Mouse (Mus musculus) adipocyte (in vitro differentiated cells): ENCODE data around the gene Chchd4.
"Not testable (repeated sequence)": the region's sequence is repeated elsewhere in the genome, so short reads cannot be mapped to it uniquely, and the experiment has no call there.

Source experiments
- DNase-seq: peaks from one replicate; pipeline ENCODE4 v3.0.0-alpha.2; 2016; ENCODE audit warnings: low spot score

Gene Chchd4

DNA sequence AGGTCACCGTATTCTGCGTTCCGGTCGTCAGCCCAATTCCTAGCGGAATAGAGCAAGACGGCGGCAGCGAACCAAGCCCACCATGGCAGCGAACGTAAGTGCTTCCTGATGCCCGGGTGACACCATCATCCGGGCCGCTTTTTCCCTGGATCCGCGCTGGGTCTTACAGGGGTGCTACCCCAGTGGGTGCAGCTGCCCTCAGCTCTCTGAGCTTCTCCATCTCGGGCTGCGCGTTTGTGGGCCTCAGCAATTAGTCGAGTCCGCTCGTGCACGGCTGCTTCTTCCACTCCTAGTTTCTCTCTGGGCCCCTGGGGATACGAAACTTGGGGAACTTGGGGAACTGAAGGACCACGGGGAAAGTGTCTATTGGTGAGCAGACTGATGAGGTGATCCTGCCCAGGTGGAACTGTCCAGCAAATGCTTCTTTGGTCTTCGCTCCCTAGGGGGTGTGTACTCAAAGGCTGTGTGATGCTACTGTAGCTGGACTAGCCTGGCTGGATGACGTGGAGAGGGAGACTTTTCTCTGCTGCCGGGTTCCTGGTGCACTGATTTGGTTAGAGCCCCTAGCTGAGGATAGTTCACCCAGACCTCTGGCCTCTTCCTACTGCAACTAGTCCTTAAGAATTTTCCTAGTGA is 577 bp upstream of the Chchd4 start:
- no peak for DNase-seq

DNA sequence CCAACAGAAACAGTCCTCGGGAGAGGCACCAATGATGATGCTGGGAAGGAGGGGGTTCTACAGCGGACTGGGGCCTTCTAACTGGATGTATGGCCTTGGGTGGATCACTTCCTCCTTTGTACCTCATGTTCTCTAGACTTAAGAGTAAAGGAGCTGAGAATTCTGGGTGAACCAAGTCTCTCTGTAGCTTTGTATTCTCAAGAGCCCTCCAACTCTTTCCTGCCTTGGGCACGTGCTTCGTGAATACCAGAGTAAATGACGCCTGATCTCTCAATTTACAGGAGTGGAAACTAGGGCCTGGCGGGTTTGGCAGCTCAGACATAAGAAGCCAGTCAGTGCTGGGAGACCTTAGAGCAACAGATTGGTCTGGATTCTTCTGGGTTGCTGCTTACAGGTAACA is 1.0 kb downstream of the Chchd4 start:
- no peak for DNase-seq

DNA sequence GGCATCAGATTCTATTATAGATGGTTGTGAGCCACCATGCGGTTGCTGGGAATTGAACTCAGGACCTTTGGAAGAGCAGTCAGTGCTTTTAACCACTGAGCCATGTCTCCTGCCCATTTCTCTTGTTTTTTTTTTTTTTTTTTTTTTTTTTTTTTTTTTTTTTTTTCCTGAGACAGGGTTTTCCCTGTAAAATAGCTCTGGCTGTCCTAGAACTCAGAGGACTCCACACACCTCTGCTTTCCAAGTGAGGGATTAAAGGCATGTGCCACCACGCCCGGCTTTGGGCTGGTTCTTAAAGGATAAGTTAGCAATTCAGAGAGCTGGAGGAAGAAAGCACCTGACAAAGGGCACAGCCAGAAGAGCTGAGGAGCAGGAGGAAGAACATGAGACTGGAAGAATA is 1.9 kb downstream of the Chchd4 start:
- not testable (repeated sequence) for DNase-seq

DNA sequence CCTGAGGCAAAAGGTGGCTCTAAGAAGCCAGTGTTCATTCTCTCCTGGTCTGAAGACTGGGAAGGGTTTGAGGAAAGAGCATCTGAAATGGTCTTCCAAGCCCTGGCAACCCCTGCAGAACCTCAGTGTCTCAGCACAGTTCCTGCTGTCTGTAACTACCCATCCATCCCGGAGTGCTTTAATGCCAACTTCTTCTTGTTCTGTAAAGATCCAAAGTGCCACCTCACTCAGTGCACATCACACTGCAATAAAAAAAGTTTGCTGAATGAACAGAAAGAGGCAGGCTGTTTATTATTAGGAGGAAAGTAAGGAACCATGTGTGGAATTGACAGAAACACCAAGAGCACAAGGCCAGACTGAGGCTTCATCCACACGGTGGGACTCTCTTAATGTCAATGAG is 2.6 kb downstream of the Chchd4 start:
- DNase-seq: no peak

DNA sequence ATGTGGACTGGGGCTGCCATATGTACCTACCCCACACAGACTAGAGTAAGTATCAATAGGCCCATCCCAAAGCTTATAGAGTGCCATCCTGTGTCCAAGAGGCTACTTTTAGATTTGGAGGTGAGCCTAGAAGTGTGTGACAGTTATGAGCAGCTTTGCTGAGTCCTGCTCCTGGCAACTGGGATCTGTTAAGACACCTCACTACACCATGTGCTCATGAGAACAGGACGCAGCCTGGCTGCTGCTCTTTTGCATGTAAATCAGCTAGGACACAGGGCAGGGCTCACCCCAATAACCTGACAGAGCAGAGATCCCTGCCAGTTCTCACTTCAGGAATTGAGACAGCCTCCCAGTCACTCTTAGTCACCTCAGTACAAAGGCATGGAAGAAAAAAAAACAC is 6.2 kb downstream of the Chchd4 start:
- DNase-seq: no peak

DNA sequence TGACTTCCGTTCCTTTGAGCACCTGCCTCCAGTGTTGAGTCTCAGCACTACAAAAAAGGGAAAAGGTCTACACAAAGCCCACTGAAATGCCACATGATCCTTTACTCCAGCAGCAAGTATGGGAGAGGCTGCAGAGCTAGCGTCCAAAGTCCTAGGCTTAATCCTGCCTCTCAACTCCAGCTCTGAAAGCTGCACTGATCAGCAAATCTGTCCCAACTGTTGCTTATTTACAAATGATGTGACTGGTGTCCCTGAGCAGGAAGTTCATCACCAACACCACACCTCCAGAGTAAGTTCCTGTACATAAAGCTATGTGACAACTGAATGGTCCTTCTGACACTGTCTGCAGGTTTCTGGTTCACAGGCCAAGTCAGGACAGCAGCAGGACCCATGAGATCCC is 7.6 kb downstream of the Chchd4 start:
- DNase-seq: no peak

DNA sequence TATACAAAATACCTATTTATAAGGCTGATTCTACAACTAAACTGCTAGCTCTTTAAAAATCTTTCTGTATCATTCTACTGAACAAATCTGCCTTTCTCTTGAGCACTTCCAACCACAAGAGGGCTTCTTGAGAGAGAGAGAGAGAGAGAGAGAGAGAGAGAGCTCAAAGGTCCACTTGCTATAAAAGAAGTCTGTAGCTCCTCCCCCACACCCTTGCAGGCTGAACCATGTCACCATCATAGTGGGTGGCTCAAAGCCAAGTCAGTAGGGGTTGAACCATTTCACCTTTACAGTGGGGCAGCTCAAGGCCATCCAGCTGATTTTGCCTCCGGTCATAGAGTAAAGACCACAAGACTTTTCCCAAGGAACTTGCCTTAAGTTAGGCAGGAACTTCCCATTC is 13.9 kb downstream of the Chchd4 start:
- peak; percentile 41 for DNase-seq

DNA sequence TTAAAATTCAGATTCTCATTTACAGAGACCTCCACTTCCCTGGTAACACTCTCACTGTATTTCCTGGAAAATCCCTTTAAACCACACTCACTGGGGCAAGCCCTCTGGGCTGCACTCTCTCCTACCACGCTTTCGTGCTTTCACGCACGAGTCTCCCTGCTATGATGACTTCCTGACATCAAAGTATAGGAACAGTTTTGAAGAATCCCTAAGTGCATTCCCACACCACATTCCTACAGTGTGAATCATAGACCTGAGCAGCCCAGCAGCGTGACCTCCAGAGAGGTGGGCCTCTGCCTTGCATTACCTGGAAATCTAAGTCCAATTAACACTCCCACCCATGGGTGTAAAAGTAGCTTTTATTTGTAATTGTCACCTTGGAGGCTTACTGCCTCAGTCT is 18.8 kb downstream of the Chchd4 start:
- no peak for DNase-seq

DNA sequence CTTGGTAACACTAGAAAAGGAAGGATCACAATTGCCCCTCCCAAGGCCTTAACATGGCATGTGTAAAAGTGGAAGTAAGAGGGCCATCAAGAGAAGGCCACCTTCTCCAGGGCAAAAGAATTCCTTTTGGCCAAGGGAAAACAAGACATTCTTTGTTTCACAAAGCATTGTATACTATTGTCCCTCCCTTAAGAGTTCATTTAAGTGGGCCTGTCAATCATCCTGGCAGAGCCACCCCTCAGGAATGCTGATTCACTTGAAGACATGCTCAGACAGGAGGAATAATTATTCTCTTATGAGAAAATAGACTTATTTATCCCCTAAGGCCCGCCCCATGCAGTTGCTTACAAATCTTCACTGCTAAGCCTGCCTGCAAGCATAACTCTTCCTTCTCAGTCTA is 21.3 kb downstream of the Chchd4 start:
- no peak for DNase-seq

DNA sequence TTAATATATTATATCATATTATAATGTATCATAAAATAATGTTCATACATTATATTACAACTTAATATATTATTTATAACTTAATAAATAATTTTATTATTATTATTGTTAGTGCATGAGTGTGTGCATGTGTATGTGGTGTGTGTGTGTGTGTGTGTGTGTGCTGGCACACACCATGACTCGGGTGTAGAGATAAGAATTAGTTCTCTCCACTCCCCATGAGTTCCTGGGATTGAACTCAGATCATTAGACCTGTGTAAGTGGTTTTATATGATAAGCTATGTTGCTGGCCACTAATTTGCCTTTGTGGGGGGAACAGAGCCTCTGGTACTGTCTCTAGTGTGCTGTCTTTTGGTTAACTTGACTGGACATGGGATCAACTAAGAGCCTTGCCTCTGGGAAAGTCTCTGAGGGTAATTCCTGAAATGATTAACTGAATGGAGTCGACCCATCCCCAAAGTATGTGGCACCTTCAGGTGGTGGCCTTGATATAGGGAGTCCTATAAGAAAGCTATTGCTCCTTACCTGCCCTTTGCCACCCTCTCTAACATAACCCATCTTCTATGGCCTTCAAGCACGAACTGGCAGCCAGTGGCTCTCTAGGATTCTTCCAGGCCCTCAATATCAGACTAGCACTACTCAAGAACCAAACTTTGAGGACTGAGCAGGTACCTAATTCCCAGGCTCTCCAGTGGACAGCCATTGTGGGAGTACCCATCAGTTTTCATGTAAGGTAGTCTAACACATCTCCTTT is 23.7 kb downstream of the Chchd4 start:
- no peak for DNase-seq

DNA sequence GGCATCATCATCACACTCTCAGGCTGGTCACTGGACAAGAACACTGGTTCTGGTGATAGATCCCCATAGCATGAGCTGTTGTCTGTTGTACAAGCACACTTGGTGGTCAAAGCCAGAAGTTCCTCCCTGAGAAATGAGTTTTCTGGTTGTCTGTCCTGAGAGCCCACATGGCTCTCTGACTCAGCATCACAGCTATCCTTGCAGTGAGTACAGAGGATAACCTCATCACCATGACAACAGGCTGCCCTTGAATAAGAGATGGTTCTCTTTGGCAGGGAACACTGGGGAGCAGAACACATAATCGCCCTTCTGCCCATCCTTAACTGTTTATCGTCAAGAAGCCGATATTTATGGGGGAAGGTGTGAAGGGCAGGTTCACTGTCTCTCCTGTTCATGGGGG is 28.0 kb downstream of the Chchd4 start:
- DNase-seq: no peak

DNA sequence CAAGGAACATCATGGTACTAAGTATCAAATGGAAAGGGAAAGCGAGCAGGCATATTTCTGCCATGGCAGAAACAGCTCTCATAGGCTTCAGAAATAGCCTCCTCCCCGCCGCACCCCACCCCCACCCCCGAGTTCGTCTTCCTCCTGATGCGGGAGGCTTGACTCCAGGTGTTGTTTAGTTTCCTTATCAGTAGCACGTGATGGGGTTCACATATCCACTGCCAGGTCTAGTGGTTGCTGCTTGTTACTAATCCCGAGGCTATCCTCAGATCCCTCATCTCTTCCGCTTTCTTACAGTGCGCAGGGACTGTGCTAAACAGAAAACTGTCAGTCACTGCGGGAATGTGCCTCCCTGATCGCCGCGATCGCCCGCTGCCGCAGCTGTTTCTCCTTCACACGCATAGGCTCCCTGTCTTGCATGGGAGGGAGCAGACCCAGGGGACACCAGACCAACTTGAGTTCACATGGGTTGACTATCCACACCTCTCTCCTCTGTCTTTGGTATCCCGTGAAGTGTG is 32.1 kb downstream of the Chchd4 start:
- no peak for DNase-seq

DNA sequence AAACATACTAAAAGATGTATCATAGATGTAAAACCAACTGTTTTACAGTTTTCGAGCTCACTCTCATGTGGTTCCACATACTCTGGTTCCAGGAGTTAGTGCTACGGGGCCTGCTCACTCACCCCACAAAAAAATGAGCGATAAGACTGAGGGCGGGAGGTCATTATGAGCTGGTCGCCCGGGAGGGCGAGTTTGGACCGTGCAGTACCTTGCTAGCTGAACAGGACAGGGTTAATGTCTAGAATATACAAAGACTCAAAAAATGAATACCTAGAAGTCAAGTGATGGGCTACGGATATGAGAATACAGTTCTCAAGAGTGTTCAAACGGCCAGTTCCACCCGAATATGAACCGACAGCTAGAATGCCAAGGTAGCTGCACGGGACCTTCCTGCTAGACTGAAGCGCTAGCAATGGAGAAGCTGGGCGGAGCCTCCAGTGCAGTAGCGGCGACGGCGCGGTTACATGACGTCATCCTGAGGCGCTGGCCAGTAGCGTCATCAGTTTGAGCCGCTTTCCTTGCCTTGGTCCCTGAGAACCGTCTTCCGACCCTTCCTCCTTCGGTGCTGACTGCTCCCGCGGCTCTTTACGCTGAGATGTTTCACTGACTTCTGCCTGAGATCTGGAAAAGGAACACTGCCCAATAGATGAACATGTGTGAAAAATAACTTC is 32.7 kb downstream of the Chchd4 start:
- DNase-seq: peak; percentile 97

DNA sequence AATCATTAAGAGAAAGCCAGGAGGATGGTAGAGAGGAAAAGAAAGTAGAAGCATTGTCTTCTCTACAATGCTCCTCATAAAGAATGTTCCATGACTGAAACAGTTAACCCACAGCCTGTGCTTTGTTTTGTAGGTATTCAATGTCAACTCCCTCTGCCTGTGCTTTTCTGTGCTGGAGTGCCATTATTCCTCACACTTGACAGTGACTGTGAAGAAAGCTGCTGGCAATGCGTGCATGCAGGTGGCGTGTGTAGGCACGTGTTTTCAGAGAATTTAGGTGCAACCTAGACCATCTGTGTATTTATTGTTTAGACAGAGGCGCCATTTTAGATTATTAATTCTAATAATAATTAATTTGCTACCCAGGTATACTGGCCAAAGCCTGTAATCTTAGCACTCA is 49.2 kb downstream of the Chchd4 start:
- DNase-seq: no peak

DNA sequence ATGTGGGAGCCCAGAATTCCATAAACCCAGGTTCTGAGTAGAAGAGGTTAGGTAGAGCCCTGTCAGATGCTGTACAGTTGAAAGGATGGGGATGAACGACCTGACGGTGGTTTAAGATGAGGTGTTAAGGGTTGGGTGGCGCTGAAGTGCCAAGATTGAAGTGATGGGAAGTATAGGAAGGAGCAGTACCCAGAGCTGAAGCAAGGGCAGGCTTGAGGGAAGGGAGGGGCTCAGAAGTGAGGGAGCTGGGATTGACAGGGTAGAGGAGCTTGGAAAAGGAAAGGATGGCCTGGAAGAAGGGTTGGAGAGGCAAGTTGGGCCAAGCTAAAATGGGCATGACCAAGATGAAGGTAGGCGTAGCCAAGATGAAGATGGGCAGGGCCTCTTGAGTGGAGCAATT is 51.7 kb downstream of the Chchd4 start:
- DNase-seq: no peak

DNA sequence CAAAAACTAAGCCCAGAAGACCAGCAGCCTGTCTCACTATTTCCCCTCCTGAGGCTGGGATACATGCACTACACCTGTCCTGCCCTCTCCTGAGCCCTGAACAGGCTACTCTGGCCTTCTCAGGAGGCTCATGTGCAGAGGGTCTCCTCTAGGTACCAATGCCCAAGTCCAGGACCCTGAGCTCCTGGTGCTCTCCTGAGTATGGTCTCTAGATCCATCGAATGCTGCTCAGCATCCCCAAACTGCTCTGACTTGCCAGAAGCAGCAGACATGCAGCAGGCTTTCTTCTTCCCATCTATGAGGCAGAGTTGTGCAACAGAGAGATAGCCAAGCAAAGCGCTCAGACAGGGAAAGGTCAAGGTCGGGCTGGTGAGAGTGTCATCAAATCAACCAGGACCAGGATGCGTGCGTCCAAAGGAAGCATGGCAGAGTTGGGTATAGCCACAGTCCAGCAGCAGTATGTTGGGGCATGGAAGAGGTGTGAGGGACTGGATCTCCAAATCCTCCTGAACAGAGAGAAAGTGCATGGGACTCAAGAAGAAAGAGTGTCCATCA is 56.0 kb downstream of the Chchd4 start:
- DNase-seq: no peak

DNA sequence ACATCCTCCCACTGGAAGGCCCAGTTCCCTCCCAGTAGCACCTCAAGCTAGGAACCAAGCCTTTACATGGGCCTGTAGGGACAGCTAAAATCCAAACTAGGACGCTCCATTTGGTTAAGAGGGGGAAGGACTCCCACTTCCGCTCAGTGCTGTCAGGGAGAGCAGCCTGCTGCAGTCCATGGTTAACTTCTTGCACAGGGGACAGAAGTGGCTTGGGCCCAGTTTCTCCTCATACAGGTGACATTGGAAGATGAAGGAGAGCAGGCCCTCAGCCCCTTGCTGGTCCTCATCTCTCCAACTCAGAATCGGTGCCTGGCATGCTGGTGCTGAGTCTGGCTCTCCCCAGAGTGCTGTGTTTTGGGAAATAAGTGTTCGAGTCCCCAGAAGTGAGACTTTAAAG is 57.2 kb downstream of the Chchd4 start:
- no peak for DNase-seq

DNA sequence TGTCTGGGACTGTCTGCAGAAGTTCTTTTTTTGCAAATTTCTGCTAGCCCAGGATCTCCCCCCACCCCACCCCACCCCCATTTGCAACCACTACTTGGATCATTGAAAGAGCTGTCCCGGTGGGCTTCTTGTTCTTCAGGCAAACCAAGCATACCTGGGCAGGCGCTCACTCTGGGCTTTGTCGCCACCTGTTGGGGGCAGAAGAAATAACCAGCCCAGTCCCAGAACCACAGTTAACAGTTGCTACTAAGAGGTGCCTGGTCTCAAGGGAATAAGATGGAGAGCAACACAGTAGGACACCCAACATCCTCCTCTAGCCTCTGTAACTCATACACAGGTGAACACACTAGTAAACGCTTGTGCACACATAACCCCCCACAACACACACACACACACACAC is 58.5 kb downstream of the Chchd4 start:
- peak; percentile 34 for DNase-seq
